Mouse (Mus musculus) cerebellum, adult 9-11 months (tissue): ENCODE data around the gene Chrd.
A peak's percentile ranks its signal among the peaks of the same experiment; 100 is the strongest.

Experiments
- DNase-seq: peaks from one replicate; pipeline ENCODE4 v3.0.0; 2022

Gene Chrd

GRCm38 (mm10) chr16:20732925-20733730, at the start of gene Chrd:
Chrd (plus strand) TSS chr16:20733127.
- DNase-seq: peak; percentile 84

GRCm38 (mm10) chr16:20690774-20691173, 42.2 kb upstream of the Chrd start:
- DNase-seq: peak; percentile 18

- no peak for DNase-seq
Observed at GRCm38 (mm10) chr16:20691617-20692016, 41.3 kb upstream of the Chrd start.

- peak; percentile 67 for DNase-seq
Observed at GRCm38 (mm10) chr16:20692241-20692965, 40.5 kb upstream of the Chrd start.

GRCm38 (mm10) chr16:20693111-20693701, 39.7 kb upstream of the Chrd start, which contains the start of gene Fam131a:
Fam131a (plus strand) TSS chr16:20693241.
- peak; percentile 96 for DNase-seq

- peak; percentile 81 for DNase-seq
Observed at GRCm38 (mm10) chr16:20694781-20695180, 38.1 kb upstream of the Chrd start.

- peak; percentile 92 for DNase-seq
Observed at GRCm38 (mm10) chr16:20695622-20696323, 37.2 kb upstream of the Chrd start.

- no peak for DNase-seq
Observed at GRCm38 (mm10) chr16:20699266-20699665, 33.7 kb upstream of the Chrd start.

- peak; percentile 79 for DNase-seq
Observed at GRCm38 (mm10) chr16:20700036-20700435, 32.9 kb upstream of the Chrd start.

- DNase-seq: no peak
Observed at GRCm38 (mm10) chr16:20701316-20701715, 31.6 kb upstream of the Chrd start.

- peak; percentile 45 for DNase-seq
Observed at GRCm38 (mm10) chr16:20701729-20702521, 31.0 kb upstream of the Chrd start.

GRCm38 (mm10) chr16:20702522-20702893, 30.4 kb upstream of the Chrd start:
- peak; percentile 75 for DNase-seq

- peak; percentile 42 for DNase-seq
Observed at GRCm38 (mm10) chr16:20703071-20703470, 29.9 kb upstream of the Chrd start.

GRCm38 (mm10) chr16:20703699-20704400, 29.1 kb upstream of the Chrd start:
- DNase-seq: no peak

GRCm38 (mm10) chr16:20705786-20706185, 27.1 kb upstream of the Chrd start:
- DNase-seq: peak; percentile 54

GRCm38 (mm10) chr16:20706407-20707055, 26.4 kb upstream of the Chrd start:
- DNase-seq: peak; percentile 53

- peak; percentile 28 for DNase-seq
Observed at GRCm38 (mm10) chr16:20708220-20708938, 24.5 kb upstream of the Chrd start.

- peak; percentile 47 for DNase-seq
Observed at GRCm38 (mm10) chr16:20708939-20709734, 23.8 kb upstream of the Chrd start.

- DNase-seq: peak; percentile 37
Observed at GRCm38 (mm10) chr16:20710370-20710769, 22.6 kb upstream of the Chrd start.
